Mouse (Mus musculus) G1E (cell line): ENCODE results near the gene Ddx54. TPM values are rescaled to one million over a fixed set of nuclear protein-coding genes. Genes with fewer than 3 reads are reported as not detected.

Experiments
- ATAC-seq: 2 replicates; pipeline ENCODE4 v1.8.0; 2016; ENCODE audit warnings: mild to moderate bottlenecking; ENCODE audit not compliant: insufficient number of reproducible peaks, poor library complexity, low FRiP score, severe bottlenecking; ENCODE audit errors: extremely low read depth
- DNase-seq: peaks from one replicate; pipeline ENCODE4 v3.0.0; 2012; ENCODE audit warnings: low spot score
- H3K27me3 ChIP-seq: 2 replicates; pipeline ENCODE4 v1.6.1; 2012; ENCODE audit warnings: mild to moderate bottlenecking, low read length, inconsistent platforms; ENCODE audit not compliant: insufficient read depth
- H3K36me3 ChIP-seq: replicated peaks from 2 replicates; pipeline ENCODE3; 2012; ENCODE audit warnings: mild to moderate bottlenecking, inconsistent platforms
- H3K4me1 ChIP-seq: 2 replicates; pipeline ENCODE4 v1.6.1; 2012; ENCODE audit warnings: low read depth, low read length, inconsistent platforms, mixed read lengths; ENCODE audit not compliant: insufficient read depth
- H3K4me3 ChIP-seq: 2 replicates; pipeline ENCODE4 v1.5.1; 2012; ENCODE audit warnings: low read depth, mild to moderate bottlenecking, inconsistent platforms, low read length, moderate library complexity, mixed read lengths
- H3K9me3 ChIP-seq: replicated peaks from 2 replicates; pipeline ENCODE4 v1.6.1; 2012; ENCODE audit warnings: inconsistent platforms
- CTCF ChIP-seq: IDR thresholded peaks from 2 replicates; pipeline ENCODE4 v1.5.1; 2012; ENCODE audit warnings: low read depth, low read length, inconsistent platforms, mixed read lengths
- GATA1 ChIP-seq: IDR thresholded peaks from 2 replicates; pipeline ENCODE4 v1.6.1; 2012; ENCODE audit warnings: borderline replicate concordance, low read length, inconsistent platforms, mixed read lengths
- GATA2 ChIP-seq: IDR thresholded peaks from 2 replicates; pipeline ENCODE4 v1.6.1; 2012; ENCODE audit warnings: low read depth, low read length, inconsistent platforms, borderline replicate concordance
- POLR2AphosphoS5 ChIP-seq: IDR thresholded peaks from 2 replicates; pipeline ENCODE4 v1.6.1; 2012; ENCODE audit warnings: low read depth, low read length, inconsistent platforms; ENCODE audit not compliant: insufficient replicate concordance
- TAL1 ChIP-seq: conservative IDR thresholded peaks from 2 replicates; pipeline ENCODE4 v1.6.1; 2012; ENCODE audit warnings: low read depth, low read length, inconsistent platforms, mixed read lengths
- polyA plus RNA-seq: library from polyadenylated mRNA; stranded (reverse); fragments of >175 nt; gene quantifications from 2 replicates; pipeline ENCODE4 v1.2.3, GENCODE M21; 2012
- total RNA-seq, 2 experiments: library from RNA; stranded (forward) in 1 of 2; stranded (reverse) in 1 of 2; fragments of 200-1000 nt in 1 of 2; fragments of >200 nt in 1 of 2; fragmentation: Nextera tagmentation in 1 of 2; gene quantifications; 2 replicates each; pipeline ENCODE4 v1.2.3; 2014 to 2017

Gene Ddx54
- total and polyA plus RNA-seq, 3 experiments: 24.3 to 103 (median 31.5) TPM

DNA sequence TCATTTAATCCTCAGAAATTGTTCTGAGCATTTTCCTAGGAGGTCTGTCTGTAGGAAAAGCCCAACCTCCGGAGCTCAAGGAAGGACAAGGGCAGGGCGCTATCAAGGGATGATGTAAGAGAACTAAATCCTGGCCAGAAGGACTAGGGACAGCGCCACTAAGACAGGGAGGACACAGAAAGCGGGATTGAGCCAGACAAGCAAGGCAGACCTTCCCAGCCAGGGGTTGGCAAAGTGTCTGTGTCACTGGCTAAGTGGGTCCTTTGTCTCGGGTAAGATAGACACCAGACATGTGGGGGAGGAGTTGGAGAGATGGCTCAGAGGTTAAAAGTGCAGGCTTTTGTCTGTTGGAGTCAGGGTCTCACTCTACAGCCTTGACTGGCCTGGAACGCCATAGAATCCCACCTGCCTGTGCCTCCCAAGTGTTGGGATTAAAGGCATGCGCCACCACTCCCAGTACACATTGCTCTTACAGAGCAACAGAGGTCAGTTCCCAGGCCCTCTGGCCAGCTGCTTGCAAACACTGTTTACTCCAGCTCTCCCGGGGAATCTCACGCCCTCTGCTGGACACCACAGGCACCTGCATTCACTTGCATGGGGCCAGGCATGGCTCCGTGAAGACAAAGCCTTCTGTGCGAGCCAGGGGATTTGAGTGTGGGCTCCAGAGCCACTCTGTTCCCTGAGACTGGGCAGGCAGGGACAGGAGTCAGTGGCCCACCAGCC, 11.4 kb upstream of the Ddx54 start:
- peaks cover 71% of the 10 kb centered on the region for H3K4me1 ChIP-seq
- peaks cover 23% of the 10 kb centered on the region for H3K36me3 ChIP-seq
- no peaks in the 10 kb centered on the region for H3K9me3 ChIP-seq
- ATAC-seq: no peak
- DNase-seq: peak; percentile 37
- H3K27me3 ChIP-seq: no peaks in the 10 kb centered on the region
- TF ChIP-seq POLR2AphosphoS5 (no peak), CTCF (peak; percentile 77)
- H3K4me3 ChIP-seq: no peak overlapping the region

DNA sequence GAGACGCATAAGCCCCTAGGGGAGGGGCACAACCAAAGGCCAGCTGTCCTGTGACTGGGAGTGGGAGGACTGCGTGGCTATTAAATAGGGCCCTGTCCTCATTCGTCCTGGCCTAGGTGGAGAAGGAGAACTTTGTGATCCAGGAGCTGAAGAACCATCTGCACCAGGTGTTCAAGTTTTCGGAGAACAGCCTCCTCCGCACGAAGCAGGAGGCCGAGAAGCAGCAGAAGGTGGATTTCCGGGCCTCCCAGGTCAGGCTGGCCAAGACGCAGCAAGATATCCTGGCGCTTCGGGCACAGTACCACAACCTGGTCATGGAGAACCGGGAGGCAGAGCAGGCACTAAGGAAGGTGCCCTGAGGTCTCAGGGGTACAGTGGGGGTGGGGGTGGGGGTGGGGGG, 10.3 kb upstream of the Ddx54 start:
- DNase-seq (no peak), ATAC-seq (no peak)
- Histone ChIP-seq H3K9me3 (no peaks in the 10 kb centered on the region), H3K4me3 (no peak overlapping the region), H3K4me1 (peaks cover 69% of the 10 kb centered on the region), H3K36me3 (peaks cover 33% of the 10 kb centered on the region), H3K27me3 (no peaks in the 10 kb centered on the region)
- TF ChIP-seq TAL1: no peak
- no peak for TF ChIP-seq GATA2
- no peak for TF ChIP-seq GATA1
- no peak for TF ChIP-seq POLR2AphosphoS5
- no peak for TF ChIP-seq CTCF

DNA sequence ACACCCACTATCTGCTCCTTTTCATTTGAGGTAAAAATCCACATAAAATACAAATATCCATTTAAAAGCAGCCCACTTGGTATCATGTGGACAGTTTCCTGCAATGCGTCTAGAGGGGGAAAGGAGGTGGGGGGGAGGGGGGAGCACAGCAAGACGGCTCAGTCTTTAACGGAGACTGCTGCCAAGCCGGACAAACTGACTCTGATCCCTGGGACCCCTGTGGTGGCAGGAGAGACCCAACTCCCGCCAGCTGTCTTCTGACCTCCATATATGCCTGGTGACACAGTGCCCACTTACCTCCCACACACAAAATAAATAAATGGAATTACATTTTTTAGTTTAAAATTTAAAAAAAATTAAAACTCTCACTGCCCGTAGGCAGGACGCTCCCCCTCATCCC, 9.0 kb upstream of the Ddx54 start:
- Histone ChIP-seq H3K4me1 (peaks cover 61% of the 10 kb centered on the region), H3K36me3 (peaks cover 46% of the 10 kb centered on the region), H3K4me3 (no peak overlapping the region), H3K27me3 (no peaks in the 10 kb centered on the region), H3K9me3 (no peaks in the 10 kb centered on the region)
- no peak for DNase-seq
- TF ChIP-seq GATA1 (no peak), CTCF (no peak), GATA2 (no peak), TAL1 (no peak), POLR2AphosphoS5 (no peak)
- ATAC-seq: no peak

DNA sequence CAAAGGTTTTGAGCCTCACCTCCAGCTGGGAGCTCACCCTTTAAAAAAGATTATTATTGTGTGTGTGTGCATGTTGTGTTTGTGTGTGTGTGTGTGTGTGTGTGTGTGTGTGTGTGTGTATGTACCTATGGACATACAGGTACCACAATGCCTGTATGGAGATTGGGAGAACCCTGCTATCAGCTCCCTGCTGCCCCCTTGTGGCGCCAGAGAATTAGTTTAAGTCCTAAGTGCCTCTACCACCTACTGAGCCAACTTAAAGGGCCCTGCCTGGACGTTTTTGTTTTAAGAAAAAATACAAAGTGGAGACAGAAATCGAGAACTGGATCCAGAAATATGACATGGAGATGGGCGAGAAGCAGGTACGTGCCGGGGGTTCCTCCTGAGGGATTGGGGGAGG, 7.7 kb upstream of the Ddx54 start:
- TF ChIP-seq CTCF: peak; percentile 38
- no peak for TF ChIP-seq POLR2AphosphoS5
- no peak for TF ChIP-seq TAL1
- no peaks in the 10 kb centered on the region for H3K27me3 ChIP-seq
- no peak overlapping the region; the same call in 1 of the 2 replicates for H3K4me3 ChIP-seq
- DNase-seq: peak; percentile 34
- H3K36me3 ChIP-seq: peaks cover 59% of the 10 kb centered on the region
- ATAC-seq: no peak
- no peaks in the 10 kb centered on the region for H3K9me3 ChIP-seq
- peaks cover 56% of the 10 kb centered on the region for H3K4me1 ChIP-seq

DNA sequence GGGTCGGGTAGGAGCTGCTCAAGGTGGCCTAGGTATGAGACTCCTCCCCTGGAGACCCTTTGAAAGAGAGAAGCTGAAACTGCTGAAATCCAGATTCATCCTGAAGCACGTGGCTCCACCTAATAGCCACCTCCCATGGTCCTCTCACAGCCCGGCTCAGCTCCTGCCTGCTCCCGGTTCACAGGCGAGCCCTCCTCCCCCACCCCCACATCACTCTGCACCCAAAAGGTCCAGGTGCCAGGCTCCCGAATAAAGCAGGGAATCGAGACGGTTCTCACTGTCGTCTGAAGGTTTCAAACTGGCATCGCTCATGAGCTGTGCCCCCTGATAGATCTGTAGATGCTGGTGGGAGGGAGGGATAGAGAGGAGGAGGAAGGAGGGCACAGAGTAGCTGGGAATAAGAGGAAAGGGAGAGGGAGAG, 7.3 kb upstream of the Ddx54 start:
- Histone ChIP-seq H3K4me3 (peak overlapping the region; percentile 43; the same call in 1 of the 2 replicates), H3K27me3 (no peaks in the 10 kb centered on the region), H3K9me3 (no peaks in the 10 kb centered on the region), H3K4me1 (peaks cover 56% of the 10 kb centered on the region), H3K36me3 (peaks cover 63% of the 10 kb centered on the region)
- ATAC-seq (no peak), DNase-seq (no peak)
- no peak for TF ChIP-seq GATA1
- no peak for TF ChIP-seq POLR2AphosphoS5
- TF ChIP-seq CTCF: no peak
- TF ChIP-seq TAL1: no peak

DNA sequence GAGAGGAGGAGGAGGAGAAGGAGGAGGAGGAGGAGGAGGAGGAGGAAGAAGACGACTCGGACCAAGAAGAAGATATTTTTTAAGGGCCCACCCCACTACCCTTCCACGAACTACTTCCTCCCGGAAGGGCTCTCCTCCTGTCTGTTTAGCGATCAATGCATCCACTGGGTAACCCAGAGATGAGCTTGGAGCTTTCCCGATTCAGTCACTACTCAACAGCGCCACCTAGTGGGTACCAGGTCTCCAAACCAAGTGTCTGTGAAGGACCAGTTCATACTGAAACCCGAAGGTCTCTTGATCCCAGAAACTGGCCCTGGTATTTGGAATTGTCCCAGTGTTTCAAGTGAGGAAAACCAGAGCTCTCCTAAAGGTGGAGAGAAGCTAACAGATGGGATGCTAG, 6.9 kb upstream of the Ddx54 start:
- DNase-seq: peak; percentile 79
- peak; percentile 55 for ATAC-seq
- H3K4me3 ChIP-seq: no peak overlapping the region; the same call in 1 of the 2 replicates
- H3K36me3 ChIP-seq: peaks cover 64% of the 10 kb centered on the region
- peaks cover 51% of the 10 kb centered on the region for H3K4me1 ChIP-seq
- TF ChIP-seq CTCF (peak; percentile 64), TAL1 (no peak), POLR2AphosphoS5 (no peak), GATA1 (no peak), GATA2 (no peak)
- H3K9me3 ChIP-seq: no peaks in the 10 kb centered on the region
- H3K27me3 ChIP-seq: no peaks in the 10 kb centered on the region
